Mouse (Mus musculus): ENCODE results near the gene Smpd2. TPM values are rescaled to one million over a fixed set of nuclear protein-coding genes. Genes with fewer than 3 reads are reported as not detected.
"Not testable (repeated sequence)": the region's sequence is repeated elsewhere in the genome, so short reads cannot be mapped to it uniquely, and the experiment has no call there.

The Smpd2 gene
- polyA plus RNA-seq, 1 experiment from 2014 or later = 11.4 TPM

DNA sequence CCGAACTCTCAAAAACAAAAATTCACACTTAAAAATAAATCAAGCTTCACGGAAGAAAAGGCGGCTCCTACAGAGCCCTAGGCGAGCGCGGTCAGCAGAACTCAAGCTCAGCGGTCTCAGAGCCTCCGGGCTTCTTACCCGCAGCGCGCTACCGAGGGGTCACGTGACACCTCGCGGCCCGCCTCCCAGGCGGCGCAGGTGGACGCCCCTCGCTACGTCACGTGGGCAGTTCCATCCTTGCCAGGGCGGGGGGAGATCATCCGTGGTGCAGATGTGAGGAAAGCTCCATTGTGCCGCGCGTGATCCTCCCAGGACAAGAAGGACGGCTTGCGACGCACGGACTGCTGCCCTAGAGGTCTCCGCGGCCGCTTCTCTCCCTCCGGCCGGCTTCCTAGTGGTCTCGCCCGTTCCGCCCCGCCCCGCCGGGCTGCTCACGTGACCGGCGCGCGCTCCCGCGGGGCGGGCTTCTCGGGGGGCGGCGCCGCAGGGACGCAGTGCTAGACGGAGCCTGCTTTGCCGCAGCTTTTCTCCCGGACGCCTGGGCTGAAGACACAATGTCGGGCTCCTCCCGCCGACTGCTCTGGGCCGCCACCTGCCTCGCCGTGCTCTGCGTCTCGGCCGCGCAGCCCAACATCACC is 28.9 kb upstream of the Smpd2 start, which contains the start of gene Cd164:
Gene Cd164 (plus strand): TSS at position 434 of the 638 bp plus-strand sequence.
- under 1% methylated on average over 69 of the region's 69 CpGs for WGBS (ENCODE audit: insufficient replicate concordance)
- Histone ChIP-seq H3K4me1 (replicated peaks) (peaks cover 27% of the 10 kb centered on the region), H3K27me3 (no peaks in the 10 kb centered on the region), H3K9ac (peak within 1 kb of the TSS; percentile 98), H3K4me3 (replicated peaks) (peak within 1 kb of the TSS; percentile 99), H3K9me3 (replicated peaks) (no peaks in the 10 kb centered on the region), H3K27ac (replicated peaks) (peak within 1 kb of the TSS; percentile 93), H3K36me3 (replicated peaks) (peaks cover 9% of the 10 kb centered on the region; the same call in 1 of the 2 replicates), H3K4me2 (peak within 1 kb of the TSS; percentile 83)
- ATAC-seq (ENCODE audit: insufficient read depth) = peak; percentile 89

DNA sequence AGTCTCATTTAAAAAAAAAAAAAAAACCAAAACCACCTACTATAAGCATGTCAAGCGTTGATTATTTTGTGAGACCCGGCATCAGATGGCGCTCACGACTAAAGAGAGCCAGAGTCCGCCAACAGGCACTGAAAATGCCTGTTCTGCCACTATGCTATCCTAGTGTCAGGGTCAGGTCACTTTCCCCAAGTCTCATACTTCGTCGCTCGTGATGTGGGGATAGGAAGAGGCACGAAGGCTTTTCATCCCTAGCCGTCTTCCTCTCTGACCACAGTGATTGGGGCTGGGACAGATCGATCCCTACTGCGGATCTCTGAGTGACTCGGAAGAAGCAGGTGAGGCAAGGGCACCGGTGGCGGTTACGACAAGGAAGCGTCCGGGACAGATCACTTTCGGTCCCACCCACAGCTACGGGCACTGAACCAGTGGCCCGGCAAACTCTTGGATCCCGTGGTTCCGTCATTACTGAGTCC is 28.4 kb upstream of the Smpd2 start:
- H3K9ac ChIP-seq = peak overlapping the region; percentile 98
- peaks cover 27% of the 10 kb centered on the region for H3K4me1 ChIP-seq (replicated peaks)
- H3K4me2 ChIP-seq = peak overlapping the region; percentile 83
- peaks cover 5% of the 10 kb centered on the region; the same call in 1 of the 2 replicates for H3K36me3 ChIP-seq (replicated peaks)
- under 1% methylated on average over 23 of the region's 23 CpGs for WGBS (ENCODE audit: insufficient replicate concordance)
- peak overlapping the region; percentile 93 for H3K27ac ChIP-seq (replicated peaks)
- peaks cover 4% of the 10 kb centered on the region; the same call in 1 of the 2 replicates for H3K27me3 ChIP-seq
- peak overlapping the region; percentile 99 for H3K4me3 ChIP-seq (replicated peaks)
- ATAC-seq (ENCODE audit: insufficient read depth) = peak; percentile 72
- H3K9me3 ChIP-seq (replicated peaks) = no peaks in the 10 kb centered on the region

DNA sequence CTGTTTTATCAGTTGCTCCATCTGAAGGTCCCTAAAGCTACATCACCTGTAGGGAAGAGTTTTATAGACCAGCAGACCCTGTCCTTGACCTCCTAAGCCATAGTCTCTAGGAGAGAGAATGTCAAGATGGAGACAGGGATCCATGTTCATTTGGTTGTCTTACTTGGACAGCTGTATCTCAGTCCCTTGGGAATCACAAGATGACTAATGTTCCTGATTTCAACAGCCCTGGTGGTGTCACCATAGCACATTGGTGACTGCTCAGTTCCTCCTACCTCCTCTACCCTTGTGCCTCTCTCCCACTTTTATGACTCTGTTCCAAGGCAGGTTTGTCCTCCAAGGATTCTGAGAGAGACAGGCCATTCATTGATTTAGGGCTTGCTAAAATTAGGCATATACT is 24.8 kb upstream of the Smpd2 start:
- no peaks in the 10 kb centered on the region for H3K9me3 ChIP-seq (replicated peaks)

DNA sequence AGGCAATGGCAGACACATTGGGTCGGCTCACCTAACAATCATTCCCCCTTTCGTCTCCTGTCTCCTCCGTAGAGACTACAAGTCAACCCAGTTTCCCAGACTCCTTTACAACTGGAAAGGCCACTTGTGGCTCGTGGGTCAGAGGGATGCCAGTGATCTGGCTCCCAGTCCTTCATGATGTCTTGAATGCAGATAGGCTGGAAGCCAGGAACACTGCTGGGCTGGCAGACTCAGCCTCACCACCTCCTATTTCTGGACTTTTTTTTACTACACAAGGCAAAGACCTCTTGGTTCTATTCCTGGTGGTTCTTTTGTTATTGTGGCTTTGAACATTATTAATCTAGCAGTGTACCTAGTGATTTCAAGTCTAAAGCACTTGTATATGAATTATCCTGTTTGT is 24.1 kb upstream of the Smpd2 start:
- no peak for ATAC-seq (ENCODE audit: insufficient read depth)
- H3K9ac ChIP-seq = no peak overlapping the region
- WGBS (ENCODE audit: insufficient replicate concordance) = 59% methylated on average over 4 of the region's 4 CpGs

More for the DNA sequence above, 24.8 kb upstream of the Smpd2 start:
- Histone ChIP-seq H3K27ac (replicated peaks) (no peak overlapping the region), H3K36me3 (replicated peaks) (no peaks in the 10 kb centered on the region), H3K27me3 (peaks cover 7% of the 10 kb centered on the region; the same call in 1 of the 2 replicates), H3K4me3 (replicated peaks) (no peak overlapping the region), H3K4me2 (no peak overlapping the region), H3K9ac (no peak overlapping the region), H3K4me1 (replicated peaks) (peaks cover 7% of the 10 kb centered on the region)
- ATAC-seq (ENCODE audit: insufficient read depth) = no peak

DNA sequence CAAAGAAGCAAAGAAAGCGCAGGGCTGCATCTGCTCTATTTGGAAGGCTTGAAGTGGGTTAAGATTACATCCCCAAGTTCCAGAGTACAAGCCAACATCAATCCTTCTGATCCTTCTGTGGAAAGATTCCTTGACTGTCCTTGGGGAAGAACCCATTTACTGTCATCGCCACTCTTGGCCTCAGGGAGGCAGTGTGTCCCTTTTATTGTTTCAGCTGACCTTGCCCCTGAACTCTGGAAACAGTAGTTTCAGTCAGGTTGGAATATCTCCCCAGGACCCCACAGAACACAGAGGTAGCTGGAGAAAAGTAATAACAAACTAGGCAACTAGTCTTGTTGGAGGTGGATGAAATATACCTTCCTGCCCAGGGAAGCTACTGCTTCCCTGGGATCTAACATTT is 19.0 kb upstream of the Smpd2 start:
- ATAC-seq (ENCODE audit: insufficient read depth) = no peak
- Histone ChIP-seq H3K36me3 (replicated peaks) (no peaks in the 10 kb centered on the region), H3K4me2 (no peak overlapping the region), H3K9me3 (replicated peaks) (no peaks in the 10 kb centered on the region), H3K4me3 (replicated peaks) (no peak overlapping the region), H3K27ac (replicated peaks) (no peak overlapping the region), H3K27me3 (peaks cover 7% of the 10 kb centered on the region; the same call in 1 of the 2 replicates), H3K4me1 (replicated peaks) (no peaks in the 10 kb centered on the region), H3K9ac (no peak overlapping the region)
- 39% methylated on average over 2 of the region's 2 CpGs for WGBS (ENCODE audit: insufficient replicate concordance)

More for the DNA sequence above, 24.1 kb upstream of the Smpd2 start:
- peaks cover 7% of the 10 kb centered on the region; the same call in 1 of the 2 replicates for H3K27me3 ChIP-seq
- H3K4me3 ChIP-seq (replicated peaks) = no peak overlapping the region
- peaks cover 7% of the 10 kb centered on the region for H3K4me1 ChIP-seq (replicated peaks)
- H3K9me3 ChIP-seq (replicated peaks) = no peaks in the 10 kb centered on the region
- no peaks in the 10 kb centered on the region for H3K36me3 ChIP-seq (replicated peaks)
- no peak overlapping the region for H3K27ac ChIP-seq (replicated peaks)
- no peak overlapping the region for H3K4me2 ChIP-seq

DNA sequence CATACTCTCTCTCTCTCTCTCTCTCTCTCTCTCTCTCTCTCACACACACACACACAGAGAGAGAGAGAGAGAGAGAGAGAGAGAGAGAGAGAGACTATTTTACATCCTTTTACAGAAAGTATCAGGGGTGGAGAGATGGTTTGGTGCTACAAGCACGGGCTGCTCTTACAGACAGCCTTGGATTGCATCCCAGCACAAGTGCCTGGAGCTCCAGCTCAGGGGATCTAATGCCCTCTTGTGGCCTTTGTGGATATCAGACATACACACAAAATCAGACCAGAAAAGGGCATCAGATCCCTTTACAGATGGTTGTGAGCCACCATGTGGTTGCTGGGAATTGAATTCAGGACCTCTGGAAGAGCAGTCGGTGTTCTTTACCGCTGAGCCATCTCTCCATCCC is 15.3 kb upstream of the Smpd2 start:
- WGBS (ENCODE audit: insufficient replicate concordance) = 2% methylated on average over 3 of the region's 3 CpGs
- H3K27ac ChIP-seq (replicated peaks) = not testable (repeated sequence)

DNA sequence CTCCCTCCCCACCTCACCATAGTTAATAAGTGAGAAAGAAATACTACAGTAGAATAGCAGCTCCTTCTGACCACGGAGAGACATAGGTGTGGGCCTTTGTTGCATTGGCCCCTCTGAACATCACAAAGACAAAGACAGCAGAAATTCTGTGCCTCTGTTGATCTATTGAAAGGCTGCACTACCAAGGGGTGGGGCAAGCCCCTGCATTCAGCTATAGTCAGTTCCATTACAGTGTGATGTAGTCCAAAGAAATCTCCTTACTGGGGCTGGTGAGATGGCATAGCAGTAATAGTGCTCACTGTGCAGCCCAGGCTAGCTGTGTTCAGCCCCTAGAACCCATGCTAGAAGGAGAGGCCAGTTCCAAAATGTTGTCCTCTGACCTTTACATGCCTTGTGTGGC is 14.8 kb upstream of the Smpd2 start:
- Histone ChIP-seq H3K36me3 (replicated peaks) (no peaks in the 10 kb centered on the region), H3K4me3 (replicated peaks) (no peak overlapping the region), H3K4me2 (no peak overlapping the region), H3K27ac (replicated peaks) (no peak overlapping the region), H3K27me3 (no peaks in the 10 kb centered on the region), H3K4me1 (replicated peaks) (no peaks in the 10 kb centered on the region), H3K9me3 (replicated peaks) (no peaks in the 10 kb centered on the region), H3K9ac (no peak overlapping the region)
- ATAC-seq (ENCODE audit: insufficient read depth) = no peak
- 86% methylated on average over 1 of the region's 1 CpGs for WGBS (ENCODE audit: insufficient replicate concordance)

More for the DNA sequence above, 15.3 kb upstream of the Smpd2 start:
- H3K9me3 ChIP-seq (replicated peaks); ATAC-seq (ENCODE audit: insufficient read depth); H3K36me3 ChIP-seq (replicated peaks); H3K9ac ChIP-seq; H3K4me1 ChIP-seq (replicated peaks); H3K4me2 ChIP-seq; H3K27me3 ChIP-seq; H3K4me3 ChIP-seq (replicated peaks): not testable (repeated sequence)

DNA sequence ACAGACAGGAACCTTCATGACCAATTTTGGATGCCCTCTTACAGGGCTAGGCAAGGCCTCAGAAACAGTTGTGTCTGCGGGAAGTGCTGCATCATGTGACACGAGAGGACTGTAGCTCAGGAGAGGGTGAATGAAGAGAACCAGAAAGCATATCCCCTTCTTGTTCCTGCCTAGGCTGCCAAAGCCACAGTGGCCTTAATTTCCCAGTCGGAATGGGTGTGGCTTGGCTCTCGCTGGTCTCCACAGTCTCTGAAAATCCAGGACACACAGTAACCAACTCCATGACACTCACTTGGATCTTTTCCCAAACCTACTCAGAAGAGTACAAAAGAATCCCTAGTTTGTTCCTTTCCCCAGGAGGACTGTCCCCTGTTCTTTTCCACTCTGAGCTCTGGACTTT is 10.8 kb upstream of the Smpd2 start:
- ATAC-seq (ENCODE audit: insufficient read depth) = no peak
- Histone ChIP-seq H3K4me2 (no peak overlapping the region), H3K27ac (replicated peaks) (no peak overlapping the region), H3K9me3 (replicated peaks) (no peaks in the 10 kb centered on the region), H3K4me1 (replicated peaks) (no peaks in the 10 kb centered on the region), H3K9ac (no peak overlapping the region), H3K36me3 (replicated peaks) (no peaks in the 10 kb centered on the region), H3K4me3 (replicated peaks) (no peak overlapping the region), H3K27me3 (no peaks in the 10 kb centered on the region)
- WGBS (ENCODE audit: insufficient replicate concordance) = 65% methylated on average over 4 of the region's 4 CpGs

DNA sequence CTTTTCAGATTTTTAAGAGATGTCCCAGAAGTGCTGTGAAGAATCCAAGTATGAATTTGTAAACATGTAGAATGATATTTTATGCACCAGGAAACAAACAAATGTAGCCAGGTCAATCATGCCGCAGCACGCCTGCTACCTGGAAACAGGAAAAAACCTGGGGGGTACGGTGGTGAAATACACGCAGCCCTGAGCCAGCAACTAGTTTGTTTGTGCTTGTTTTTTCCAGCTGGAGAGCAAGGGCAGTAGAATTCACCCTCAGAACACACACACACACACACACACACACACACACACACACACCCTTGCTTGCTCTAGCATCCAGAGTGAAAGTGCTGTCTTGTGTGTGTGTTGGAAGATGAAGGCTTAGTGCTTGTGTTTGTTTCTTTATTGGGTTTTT is 942 bp upstream of the Smpd2 start:
- 26% methylated on average over 4 of the region's 4 CpGs for WGBS (ENCODE audit: insufficient replicate concordance)
- Histone ChIP-seq H3K4me3 (replicated peaks) (no peak overlapping the region), H3K4me1 (replicated peaks) (peaks cover 24% of the 10 kb centered on the region), H3K27ac (replicated peaks) (no peak overlapping the region), H3K27me3 (peaks cover 39% of the 10 kb centered on the region), H3K9ac (no peak overlapping the region), H3K9me3 (replicated peaks) (no peaks in the 10 kb centered on the region), H3K36me3 (replicated peaks) (0 out of 2 replicates have a peak, but pooled peaks cover 7% of the 10 kb centered on the region), H3K4me2 (peak overlapping the region; percentile 99; the same call in 1 of the 2 replicates)
- no peak for ATAC-seq (ENCODE audit: insufficient read depth)

DNA sequence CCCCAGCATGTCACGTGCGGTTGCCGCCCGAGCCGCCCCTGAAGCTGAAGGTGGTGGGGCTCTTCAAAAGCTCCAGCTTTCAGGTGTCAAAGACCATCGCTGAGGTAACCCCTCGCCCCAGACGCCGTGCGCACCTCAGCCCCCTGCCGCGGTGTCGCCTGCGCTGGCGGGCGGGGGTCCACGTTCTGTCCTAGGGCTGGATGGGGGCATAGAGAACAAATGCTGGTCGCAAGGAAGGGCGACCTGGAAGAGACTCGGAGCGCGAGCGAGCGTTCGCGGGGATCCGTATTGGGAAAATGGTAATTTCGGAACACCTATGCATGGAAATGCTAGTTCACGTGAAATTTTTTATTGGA is 327 bp upstream of the Smpd2 start:
- WGBS (ENCODE audit: insufficient replicate concordance) = under 1% methylated on average over 29 of the region's 29 CpGs
- no peak overlapping the region for H3K27ac ChIP-seq (replicated peaks)
- H3K36me3 ChIP-seq (replicated peaks) = 0 out of 2 replicates have a peak, but pooled peaks cover 13% of the 10 kb centered on the region
- H3K9ac ChIP-seq = peak overlapping the region; percentile 55
- H3K4me3 ChIP-seq (replicated peaks) = peak overlapping the region; percentile 65
- no peaks in the 10 kb centered on the region for H3K9me3 ChIP-seq (replicated peaks)
- H3K4me2 ChIP-seq = peak overlapping the region; percentile 99
- H3K4me1 ChIP-seq (replicated peaks) = peaks cover 24% of the 10 kb centered on the region
- no peak for ATAC-seq (ENCODE audit: insufficient read depth)
- peaks cover 39% of the 10 kb centered on the region for H3K27me3 ChIP-seq

DNA sequence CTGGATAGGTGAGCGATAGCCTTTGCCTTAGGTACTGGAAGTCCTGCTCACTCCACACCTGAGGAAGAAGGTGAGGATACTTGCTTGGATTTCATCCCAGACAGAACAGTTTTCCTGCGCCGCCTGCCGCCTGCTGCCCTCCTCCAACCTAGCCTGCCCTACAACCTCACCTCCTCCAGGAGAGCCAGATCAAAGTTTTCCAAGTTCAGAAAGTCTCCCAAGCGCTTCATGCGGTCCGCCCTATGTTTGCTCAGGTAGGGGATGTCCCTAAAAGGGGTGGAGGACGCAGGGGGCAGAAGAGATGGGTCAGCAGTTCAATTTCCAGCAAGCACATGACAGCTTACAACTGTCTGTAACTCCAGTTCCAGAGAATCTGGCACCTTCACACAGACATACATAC is 875 bp downstream of the Smpd2 start:
- WGBS (ENCODE audit: insufficient replicate concordance) = 48% methylated on average over 8 of the region's 8 CpGs
- H3K4me2 ChIP-seq = peak overlapping the region; percentile 99
- H3K27me3 ChIP-seq = peaks cover 39% of the 10 kb centered on the region
- no peaks in the 10 kb centered on the region for H3K9me3 ChIP-seq (replicated peaks)
- H3K4me3 ChIP-seq (replicated peaks) = peak overlapping the region; percentile 65
- H3K9ac ChIP-seq = peak overlapping the region; percentile 55; the same call in 1 of the 2 replicates
- ATAC-seq (ENCODE audit: insufficient read depth) = 0 out of 2 replicates have a peak, but pooled peaks have one; percentile 25
- H3K27ac ChIP-seq (replicated peaks) = no peak overlapping the region; the same call in 1 of the 2 replicates
- H3K36me3 ChIP-seq (replicated peaks) = 0 out of 2 replicates have a peak, but pooled peaks cover 20% of the 10 kb centered on the region
- peaks cover 24% of the 10 kb centered on the region for H3K4me1 ChIP-seq (replicated peaks)

Measured in liver, embryonic 15.5 days (tissue).